ENCODE assay signal across 29 mouse cellular contexts in genomic region chr2:20914531-20915320, GRCm38 (mm10). TPM values are rescaled to one million over a fixed set of nuclear protein-coding genes. Genes with fewer than 3 reads are reported as not detected.
DNase-seq lines count a peak whose midpoint lies in the region; ATAC-seq lines count a peak whose summit lies in the region.
"Had no signal": no experiment of that assay in that cellular context is flagged by ENCODE, and none has a peak within 500 bp of the region (broad histone marks: within the 10 kb centered on the region; RNA-seq: fewer than 3 reads in every experiment).

No protein-coding gene starts in this region.

- WGBS in hindbrain, embryonic 14.5 days: 91% methylated on average over 10 of the region's 10 CpGs

- peaks cover 19% of the 10 kb centered on the region; the same call in 1 of the 2 replicates for H3K36me3 ChIP-seq in hindbrain, embryonic 14.5 days (replicated peaks; ENCODE audit: control insufficient read depth, insufficient read depth)

- H3K27ac ChIP-seq in hindbrain, embryonic 14.5 days: no peak overlapping the region
- H3K27ac ChIP-seq: heart, embryonic 13.5 days; hindbrain, embryonic 15.5 days; limb, embryonic 12.5 days; liver, embryonic 12.5 days; midbrain, embryonic 12.5 days; neural tube, embryonic 13.5 days; stomach, postnatal 0 days had no signal

- H3K4me2 ChIP-seq in hindbrain, embryonic 14.5 days (replicated peaks): no peak overlapping the region
- H3K4me2 ChIP-seq: heart, embryonic 13.5 days; hindbrain, embryonic 15.5 days; limb, embryonic 12.5 days; liver, embryonic 12.5 days; midbrain, embryonic 12.5 days; neural tube, embryonic 13.5 days had no signal

- no peak overlapping the region for H3K9ac ChIP-seq in hindbrain, embryonic 14.5 days
- H3K9ac ChIP-seq: forebrain, postnatal 0 days; heart, embryonic 13.5 days; hindbrain, embryonic 15.5 days; limb, embryonic 12.5 days; liver, embryonic 12.5 days; liver, postnatal 0 days; midbrain, embryonic 12.5 days; neural tube, embryonic 13.5 days had no signal

- H3K9me3 ChIP-seq in hindbrain, embryonic 14.5 days (ENCODE audit: control insufficient read depth, low read length): no peaks in the 10 kb centered on the region
- H3K9me3 ChIP-seq: heart, embryonic 13.5 days; hindbrain, embryonic 15.5 days; limb, embryonic 12.5 days; liver, embryonic 12.5 days; midbrain, embryonic 12.5 days; neural tube, embryonic 13.5 days had no signal

- H3K4me1 ChIP-seq in hindbrain, embryonic 14.5 days (replicated peaks; ENCODE audit: control insufficient read depth, insufficient read depth, low read length): no peaks in the 10 kb centered on the region
- H3K4me1 ChIP-seq: hindbrain, embryonic 15.5 days; limb, embryonic 12.5 days; midbrain, embryonic 12.5 days had no signal

- peak; percentile 69 for DNase-seq in adrenal gland, postnatal 14 days
- DNase-seq in adrenal gland, adult 8-10 months: no peak
- peak; percentile 52 for DNase-seq in kidney, adult 9 months
- DNase-seq in kidney, adult 18-20 months: no peak
- peak; percentile 30 for DNase-seq in 416B (ENCODE audit: low read depth)
- peak; percentile 69 for DNase-seq in brain, adult 2 months (ENCODE audit: low read depth, low spot score)
- no peak for DNase-seq in hindbrain, embryonic 14.5 days (ENCODE audit: low spot score)
- DNase-seq: B cell, adult 2 months; cerebellum, adult 18-20 months; cerebellum, postnatal 10 days; forebrain, postnatal 0 days; gastrocnemius, postnatal 14 days; heart, postnatal 10 days; kidney, adult 11 months; kidney, postnatal 10 days; liver, postnatal 0 days; lung, postnatal 36 days; right cerebral cortex, postnatal 4 days; thymus, adult 18-20 months; thymus, postnatal 25 days had no signal

- H3K4me3 ChIP-seq in hindbrain, embryonic 14.5 days (replicated peaks; ENCODE audit: low read length): no peak overlapping the region
- H3K4me3 ChIP-seq: erythroblast, embryonic 14.5 days; heart, embryonic 13.5 days; hindbrain, embryonic 15.5 days; limb, embryonic 12.5 days; liver, embryonic 12.5 days; midbrain, embryonic 12.5 days; neural tube, embryonic 13.5 days had no signal

- H3K27me3 ChIP-seq in hindbrain, embryonic 14.5 days (ENCODE audit: control insufficient read depth, insufficient read depth, low read length): no peaks in the 10 kb centered on the region
- H3K27me3 ChIP-seq: heart, embryonic 13.5 days; hindbrain, embryonic 15.5 days; limb, embryonic 12.5 days; liver, embryonic 12.5 days; midbrain, embryonic 12.5 days; neural tube, embryonic 13.5 days had no signal

- no peak for ATAC-seq in hindbrain, embryonic 14.5 days (ENCODE audit: low FRiP score)
- ATAC-seq: forebrain, postnatal 0 days; inflammation-experienced regulatory T-cells, adult 6 months; liver, embryonic 12.5 days; liver, postnatal 0 days had no signal

RNA-seq across cellular contexts. Expression of gene Arhgap21, which starts 54.0 kb away (rescaled TPM):
- 59.0 and 62.5 TPM in 2 replicates for total RNA-seq in adrenal gland, postnatal 14 days (2021)
- 10 to 100 TPM; 68.7 to 89.1 (median 80.5) TPM for total RNA-seq in adrenal gland, adult 8-10 months (2022)
- polyA plus RNA-seq in hindbrain, embryonic 14.5 days (2014; fragmentation: Nextera tagmentation; extraction: Ambion mirVana): 49.3 and 49.4 TPM in 2 replicates

Comparison
In these comparisons a context has a peak if more than half of its experiments do, and no peak if none do; other contexts are left out.
1. DNase-seq: peak in adrenal gland, postnatal 14 days (single experiment), kidney, adult 9 months (single experiment), 416B (single experiment) and brain, adult 2 months (single experiment); none in adrenal gland, adult 8-10 months (single experiment), kidney, adult 18-20 months (single experiment) and hindbrain, embryonic 14.5 days (single experiment).